Mouse (Mus musculus) brown adipose tissue, adult 24 weeks (tissue): Measurements from ENCODE around the gene Atf1. TPM values are rescaled to one million over a fixed set of nuclear protein-coding genes. Genes with fewer than 3 reads are reported as not detected.
"Not testable (repeated sequence)": the region's sequence is repeated elsewhere in the genome, so short reads cannot be mapped to it uniquely, and the experiment has no call there.

Experiments used
- H3K27ac ChIP-seq: fragments of 200-500 bp; replicated peaks from 2 replicates; pipeline ENCODE4 v1.5.1; 2012; ENCODE audit warnings: low read depth, mild to moderate bottlenecking, low read length
- H3K4me1 ChIP-seq: fragments of 200-500 bp; 2 replicates; pipeline ENCODE4 v1.6.1; 2012; ENCODE audit warnings: low read length, mixed read lengths; ENCODE audit not compliant: control insufficient read depth, insufficient read depth, insufficient read length
- H3K4me3 ChIP-seq: fragments of 200-500 bp; 2 replicates; pipeline ENCODE4 v1.5.1; 2012; ENCODE audit warnings: low read depth, mild to moderate bottlenecking, low read length, moderate library complexity; ENCODE audit not compliant: insufficient read depth
- polyA plus RNA-seq: library from polyadenylated mRNA; stranded (reverse); fragments of >200 nt; gene quantifications from 2 replicates; pipeline ENCODE4 v1.2.4, GENCODE M21; 2012; ENCODE audit not compliant: missing spikeins, insufficient read depth, insufficient read length

Atf1 gene
- polyA plus RNA-seq, 1 experiment, result 29.0 TPM

DNA sequence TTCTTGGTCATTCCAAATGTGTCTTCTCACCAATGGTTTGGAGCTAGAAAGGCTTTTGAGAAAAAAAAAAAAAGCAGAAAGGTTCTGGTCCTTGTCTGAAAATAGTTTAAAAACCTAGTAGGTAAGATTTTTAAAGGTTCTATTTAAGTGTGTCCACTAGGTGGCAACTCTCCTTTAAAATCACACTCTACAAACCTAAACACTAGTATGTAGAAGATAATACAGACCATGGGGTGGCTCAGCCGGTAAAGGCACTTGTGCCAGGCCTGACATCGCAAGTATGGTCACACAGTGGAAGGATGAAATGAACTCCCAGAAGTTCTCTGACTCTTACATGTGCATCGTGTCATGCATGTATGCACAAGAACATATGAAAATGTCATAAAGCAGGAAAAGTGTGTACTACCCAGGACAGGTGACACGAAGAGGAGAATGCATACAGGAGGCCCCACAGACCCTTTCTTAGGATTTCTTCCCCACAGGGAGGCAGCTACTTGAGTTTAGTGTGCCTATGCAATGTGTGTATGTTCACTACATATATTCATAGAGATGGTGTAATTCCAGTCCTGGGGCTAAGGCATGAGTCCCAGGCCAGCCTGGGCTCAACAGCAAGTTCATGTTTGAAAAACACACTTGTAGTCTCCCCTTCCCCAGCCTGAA, 35.8 kb downstream of the Atf1 start:
- H3K4me1 ChIP-seq, result no peaks in the 10 kb centered on the region

DNA sequence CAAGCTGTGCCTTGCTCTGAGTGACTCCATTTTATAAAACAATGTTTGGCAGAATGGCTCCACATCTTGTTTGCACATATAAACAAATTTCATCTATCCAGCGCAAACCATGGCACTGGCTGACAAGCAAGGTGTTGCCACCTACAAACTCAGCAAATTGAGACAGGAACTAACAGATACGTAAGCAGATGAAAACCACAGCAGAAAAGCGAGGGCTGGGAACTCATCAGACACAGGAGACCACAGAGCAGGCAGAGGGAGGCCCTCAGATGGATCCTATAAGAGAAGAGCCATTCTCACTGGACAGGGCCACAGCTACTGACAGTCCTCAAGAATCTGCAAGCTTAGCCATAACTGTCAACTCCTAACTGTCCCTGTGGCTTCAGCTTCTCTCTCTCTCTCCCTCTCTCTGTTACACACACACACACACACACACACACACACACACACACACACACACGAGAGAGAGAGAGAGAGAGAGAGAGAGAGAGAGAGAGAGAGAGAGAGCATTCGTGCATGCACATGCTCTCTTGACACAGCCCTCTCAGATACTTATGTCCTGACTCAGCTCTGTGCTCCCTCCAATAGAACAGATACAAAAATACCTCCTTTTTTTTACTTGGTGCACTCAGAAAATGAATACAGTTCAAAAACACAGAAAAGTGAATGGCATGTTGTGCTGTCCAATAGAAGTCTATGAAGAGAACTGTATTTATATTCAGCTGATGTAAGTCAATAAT, 38.1 kb downstream of the Atf1 start:
- H3K4me3 ChIP-seq, result no peak overlapping the region
- H3K4me1 ChIP-seq, result no peaks in the 10 kb centered on the region
- H3K27ac ChIP-seq, result no peak overlapping the region

More for the DNA sequence above, 35.8 kb downstream of the Atf1 start:
- Histone ChIP-seq H3K4me3 (no peak overlapping the region), H3K27ac (no peak overlapping the region)

GRCm38 (mm10) chr15:100268916-100269315, 41.3 kb downstream of the Atf1 start:
- Histone ChIP-seq H3K27ac (no peak overlapping the region), H3K4me3 (no peak overlapping the region), H3K4me1 (no peaks in the 10 kb centered on the region)

- Histone ChIP-seq H3K27ac (no peak overlapping the region), H3K4me3 (no peak overlapping the region), H3K4me1 (no peaks in the 10 kb centered on the region)
These were observed 42.2 kb downstream of the Atf1 start for GRCm38 (mm10) chr15:100269776-100270175.

GRCm38 (mm10) chr15:100270609-100271008, 43.0 kb downstream of the Atf1 start:
- H3K4me3 ChIP-seq, H3K4me1 ChIP-seq, H3K27ac ChIP-seq: not testable (repeated sequence)

GRCm38 (mm10) chr15:100271411-100271810, 43.8 kb downstream of the Atf1 start:
- no peak overlapping the region for H3K27ac ChIP-seq
- H3K4me1 ChIP-seq, result no peaks in the 10 kb centered on the region
- H3K4me3 ChIP-seq, result no peak overlapping the region

GRCm38 (mm10) chr15:100273791-100274308, 46.2 kb downstream of the Atf1 start:
- H3K4me3 ChIP-seq, H3K4me1 ChIP-seq, H3K27ac ChIP-seq: not testable (repeated sequence)

DNA sequence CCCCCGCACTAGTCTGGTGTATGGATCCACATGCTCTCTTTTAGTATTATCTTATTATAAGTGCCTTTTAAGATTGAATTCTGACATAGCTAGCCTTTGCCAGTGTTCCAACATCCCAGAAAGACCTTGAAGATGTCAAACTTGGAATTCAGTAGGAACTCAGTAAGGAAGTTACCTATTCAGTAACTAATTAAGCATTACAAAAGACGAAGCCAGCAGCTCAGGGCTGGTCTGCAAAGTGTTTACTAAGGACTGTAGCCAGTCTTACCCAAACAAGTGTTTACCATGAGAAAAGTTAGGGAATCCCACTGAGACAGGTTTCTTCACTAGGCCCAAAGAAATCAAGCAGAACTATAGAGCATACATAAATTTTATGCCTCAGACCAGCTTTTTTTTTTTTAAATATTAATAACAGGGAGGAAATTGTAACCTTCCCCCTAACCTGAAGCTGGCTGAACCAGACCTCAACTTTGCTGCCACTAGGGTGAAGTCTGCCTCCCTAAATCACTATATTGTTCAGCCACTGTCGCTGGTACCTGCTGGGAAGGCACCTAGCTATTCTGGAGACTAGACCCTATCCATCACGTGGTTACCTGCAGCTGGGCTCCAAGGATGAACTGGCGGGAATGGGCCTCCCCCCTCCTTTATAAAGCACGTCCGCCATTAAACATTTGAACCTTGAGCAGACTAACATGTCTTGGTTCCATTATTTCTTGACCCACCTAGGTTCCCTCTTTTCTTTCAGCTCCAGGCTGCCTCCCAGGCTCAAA, 47.4 kb downstream of the Atf1 start:
- Histone ChIP-seq H3K27ac (no peak overlapping the region), H3K4me1 (no peaks in the 10 kb centered on the region), H3K4me3 (no peak overlapping the region)

- Histone ChIP-seq H3K27ac (no peak overlapping the region), H3K4me1 (no peaks in the 10 kb centered on the region), H3K4me3 (no peak overlapping the region)
These were observed 48.8 kb downstream of the Atf1 start for GRCm38 (mm10) chr15:100276403-100276802.

- Histone ChIP-seq H3K4me1 (no peaks in the 10 kb centered on the region), H3K4me3 (no peak overlapping the region), H3K27ac (no peak overlapping the region)
These were observed 50.0 kb downstream of the Atf1 start for GRCm38 (mm10) chr15:100277586-100277985.

GRCm38 (mm10) chr15:100280626-100281025, 53.0 kb downstream of the Atf1 start, which contains the start of gene Tmprss12:
Gene Tmprss12, plus strand, starts transcription at chr15:100280837.
- H3K4me3 ChIP-seq, result no peak within 1 kb of the TSS
- no peaks in the 10 kb centered on the region for H3K4me1 ChIP-seq
- no peak within 1 kb of the TSS for H3K27ac ChIP-seq

GRCm38 (mm10) chr15:100288980-100289379, 61.4 kb downstream of the Atf1 start:
- Histone ChIP-seq H3K4me3 (no peak overlapping the region), H3K27ac (no peak overlapping the region), H3K4me1 (no peaks in the 10 kb centered on the region)

DNA sequence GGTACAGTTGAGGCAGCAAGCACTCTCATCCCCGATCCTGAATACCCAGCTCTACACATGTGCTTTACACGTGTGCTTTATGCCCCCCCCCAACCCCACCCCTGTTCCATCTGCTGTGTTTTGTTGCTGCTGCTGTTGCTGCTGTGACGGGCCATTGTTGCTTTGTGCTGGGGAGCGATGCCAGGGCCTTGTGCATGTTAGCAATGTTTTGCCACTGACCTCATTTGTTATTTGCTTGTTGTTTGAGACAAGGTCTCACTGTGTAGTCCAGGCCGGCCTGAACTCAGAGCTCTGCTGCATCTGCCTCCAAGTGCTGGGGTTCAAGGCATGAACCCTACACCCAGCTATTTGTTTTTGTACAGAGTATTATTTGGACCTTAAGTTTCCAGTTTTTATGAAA, 63.2 kb downstream of the Atf1 start:
- Histone ChIP-seq H3K4me3 (no peak overlapping the region), H3K27ac (no peak overlapping the region), H3K4me1 (no peaks in the 10 kb centered on the region)

- no peak overlapping the region for H3K27ac ChIP-seq
- no peak overlapping the region for H3K4me3 ChIP-seq
- H3K4me1 ChIP-seq, result no peaks in the 10 kb centered on the region
These were observed 64.7 kb downstream of the Atf1 start for GRCm38 (mm10) chr15:100292326-100292725.

GRCm38 (mm10) chr15:100297856-100298255, 70.2 kb downstream of the Atf1 start:
- Histone ChIP-seq H3K4me1 (no peaks in the 10 kb centered on the region), H3K27ac (no peak overlapping the region), H3K4me3 (no peak overlapping the region)
